Mouse (Mus musculus): ENCODE data around the gene Parg.
"Not testable (repeated sequence)": the region's sequence is repeated elsewhere in the genome, so short reads cannot be mapped to it uniquely, and the experiment has no call there.

Parg gene

GRCm38 (mm10) chr14:32201791-32202451 is at the start of gene Parg, which contains the start of gene Timm23:
Gene Parg (plus strand): TSS chr14:32201949.
Gene Timm23 (minus strand): TSS chr14:32201898.
- DNase-seq: peak; percentile 92

DNA sequence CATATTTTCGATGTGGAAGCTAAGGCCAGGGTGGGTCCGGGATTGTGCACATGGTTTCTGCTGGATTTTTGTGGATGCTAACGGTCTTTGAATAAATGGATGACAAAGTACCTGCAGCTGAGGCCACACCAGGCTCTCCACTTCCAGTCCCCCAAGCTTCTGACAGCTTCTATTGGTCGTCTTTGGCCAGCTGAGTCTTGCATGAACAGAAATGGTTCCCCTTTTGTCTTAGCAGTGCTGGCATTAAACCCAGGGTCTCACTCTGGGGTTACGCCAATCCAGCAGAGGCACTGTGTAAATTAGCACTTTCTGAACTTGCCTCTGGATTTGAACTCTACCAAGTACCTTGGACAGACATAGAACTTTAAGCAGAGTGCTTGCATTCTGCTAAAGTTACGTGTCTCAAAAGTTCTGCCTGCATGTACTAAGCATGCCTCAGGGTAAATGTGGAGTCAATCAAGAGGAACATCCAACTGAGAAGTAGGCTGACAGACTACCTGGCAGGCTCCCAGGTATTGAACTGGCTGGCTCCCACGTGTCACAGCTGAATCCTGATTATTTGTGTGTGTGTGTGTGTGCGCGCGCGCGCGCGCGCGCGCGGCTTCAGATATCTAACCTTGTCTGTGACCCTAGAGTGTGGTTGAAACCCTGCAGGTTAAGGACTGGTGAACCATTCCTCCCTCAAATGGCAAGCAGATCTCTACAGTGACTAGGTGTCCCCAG is 49.3 kb upstream of the Parg start:
- DNase-seq: no peak

GRCm38 (mm10) chr14:32153156-32153555 is 48.6 kb upstream of the Parg start:
- DNase-seq: no peak

GRCm38 (mm10) chr14:32154758-32155157 is 47.0 kb upstream of the Parg start:
- no peak for DNase-seq

DNA sequence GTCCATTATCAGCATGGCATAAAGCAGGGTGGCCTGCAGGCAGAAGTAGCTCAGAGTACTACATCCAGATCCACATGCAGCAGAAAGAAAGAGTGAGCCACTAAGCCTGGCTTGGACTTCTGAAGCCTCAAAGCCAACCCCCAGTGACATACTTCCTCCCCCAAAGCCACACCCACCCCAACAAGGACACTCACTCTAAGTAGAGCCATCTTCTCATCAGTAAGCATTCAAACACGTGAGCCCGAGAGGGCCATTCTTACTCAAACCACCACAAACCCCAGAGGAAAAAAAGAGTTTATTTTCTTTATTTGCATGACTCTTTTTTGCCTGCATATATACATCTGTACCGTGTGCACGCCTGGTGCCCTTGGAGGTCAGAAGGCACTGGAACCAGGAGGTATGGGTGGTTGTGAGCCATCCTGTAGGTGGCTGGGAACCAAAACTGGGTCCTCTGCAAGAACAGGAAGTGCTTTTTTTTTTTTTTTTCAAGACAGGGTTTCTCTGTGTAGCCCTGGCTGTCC is 42.5 kb upstream of the Parg start:
- no peak for DNase-seq

GRCm38 (mm10) chr14:32159690-32160246 is 42.0 kb upstream of the Parg start, which contains the start of gene Ncoa4:
Gene Ncoa4 (plus strand): TSS chr14:32159865.
- DNase-seq: peak; percentile 98

DNA sequence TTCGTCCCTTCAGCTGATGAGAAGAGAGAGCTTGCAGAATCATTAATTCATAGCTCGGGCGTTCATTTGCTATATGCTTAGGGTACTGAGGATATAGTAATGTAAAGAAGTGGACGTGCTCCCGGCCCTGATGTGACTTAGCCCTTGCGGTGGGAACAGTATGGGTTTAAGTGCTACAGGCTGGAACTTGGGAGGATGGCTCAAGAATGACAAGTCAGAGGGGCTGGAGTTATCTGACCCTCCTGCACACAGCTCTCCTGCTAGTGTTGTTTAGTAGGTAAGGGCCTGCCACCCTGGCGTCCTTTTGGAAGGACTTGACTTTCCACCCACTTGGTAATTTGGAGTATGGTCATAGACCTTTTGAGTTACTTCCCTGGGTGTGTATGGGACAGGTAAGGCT is 41.2 kb upstream of the Parg start:
- no peak for DNase-seq

- no peak for DNase-seq
Measured at GRCm38 (mm10) chr14:32161090-32161885, 40.5 kb upstream of the Parg start.

- DNase-seq: no peak
Measured at GRCm38 (mm10) chr14:32162231-32162630, 39.5 kb upstream of the Parg start.

GRCm38 (mm10) chr14:32163203-32163888 is 38.4 kb upstream of the Parg start:
- DNase-seq: no peak

GRCm38 (mm10) chr14:32164173-32165051 is 37.3 kb upstream of the Parg start:
- no peak for DNase-seq

- DNase-seq: peak; percentile 44
Measured at GRCm38 (mm10) chr14:32165278-32166061, 36.3 kb upstream of the Parg start.

DNA sequence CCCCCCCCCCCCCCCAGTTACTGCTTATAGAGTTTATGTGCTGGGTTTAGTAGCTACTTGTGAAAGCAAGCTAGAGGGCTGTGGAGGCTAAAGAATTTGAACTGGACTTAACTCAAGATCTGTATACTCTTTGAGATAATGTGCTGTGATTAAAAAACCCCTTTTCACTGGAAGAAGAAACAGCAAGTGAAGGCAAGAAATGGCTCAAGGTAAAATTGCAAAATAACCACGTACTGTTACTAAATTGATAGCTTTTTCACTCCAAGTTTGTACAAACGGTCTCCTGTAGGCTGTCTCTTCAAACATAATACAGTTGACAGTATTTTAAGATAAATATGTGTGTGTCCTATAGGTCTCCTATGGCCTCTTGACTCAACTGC is 35.7 kb upstream of the Parg start:
- no peak for DNase-seq

GRCm38 (mm10) chr14:32166840-32167239 is 34.9 kb upstream of the Parg start:
- no peak for DNase-seq

GRCm38 (mm10) chr14:32167326-32167725 is 34.4 kb upstream of the Parg start:
- no peak for DNase-seq

GRCm38 (mm10) chr14:32168653-32169231 is 33.0 kb upstream of the Parg start:
- DNase-seq: no peak

DNA sequence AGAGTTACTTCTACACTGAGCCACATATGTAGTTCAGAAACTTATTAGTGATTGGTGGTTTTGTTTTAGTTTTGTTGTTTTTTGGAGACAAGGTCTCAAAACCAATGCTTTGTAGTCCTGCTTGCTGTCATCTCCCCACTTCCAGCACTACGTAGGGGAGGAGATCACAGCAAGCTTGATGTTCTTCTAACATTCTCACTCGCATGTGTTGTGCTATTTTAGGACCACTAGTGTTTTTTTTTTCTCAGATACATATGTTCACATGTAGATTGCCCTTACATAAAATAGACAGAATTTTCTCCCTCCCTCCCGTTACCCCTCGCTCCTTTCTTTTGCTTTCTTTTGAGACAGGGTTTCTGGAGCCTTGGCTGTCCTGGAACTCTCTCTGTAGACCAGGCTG is 31.6 kb upstream of the Parg start:
- no peak for DNase-seq

GRCm38 (mm10) chr14:32175310-32175709 is 26.4 kb upstream of the Parg start:
- DNase-seq: peak; percentile 15

GRCm38 (mm10) chr14:32176590-32176989 is 25.2 kb upstream of the Parg start:
- DNase-seq: not testable (repeated sequence)

Measured in right cerebral cortex, adult 18-20 months (tissue).